Mouse (Mus musculus) liver, embryonic 12.5 days (tissue): ENCODE data around the gene Kcnj14. TPM values are rescaled to one million over a fixed set of nuclear protein-coding genes. Genes with fewer than 3 reads are reported as not detected.

ENCODE experiments used
- ATAC-seq: fragments of 200-750 bp; cut with Nextera tagmentation; 2 replicates; pipeline ENCODE4 v1.8.0; 2017; ENCODE audit warnings: moderate number of reproducible peaks, mild to moderate bottlenecking, moderate library complexity
- H3K27ac ChIP-seq: fragments of 300-500 bp; sonication (generic); 2 replicates; pipeline ENCODE4 v1.5.1; 2016; ENCODE audit warnings: mild to moderate bottlenecking
- H3K27me3 ChIP-seq: fragments of 300-500 bp; sonication (generic); replicated peaks from 2 replicates; pipeline ENCODE4 v1.6.1; 2016; ENCODE audit warnings: mild to moderate bottlenecking, moderate library complexity
- H3K36me3 ChIP-seq: fragments of 300-500 bp; sonication (generic); 2 replicates; pipeline ENCODE4 v1.6.1; 2016; ENCODE audit warnings: mild to moderate bottlenecking, moderate library complexity
- H3K4me1 ChIP-seq: fragments of 300-500 bp; sonication (generic); 2 replicates; pipeline ENCODE4 v1.6.1; 2016
- H3K4me2 ChIP-seq: fragments of 300-500 bp; sonication (generic); 2 replicates; pipeline ENCODE4 v1.6.1; 2016; ENCODE audit warnings: mild to moderate bottlenecking, moderate library complexity
- H3K4me3 ChIP-seq: fragments of 300-500 bp; sonication (generic); 2 replicates; pipeline ENCODE4 v1.5.1; 2016; ENCODE audit warnings: mild to moderate bottlenecking, moderate library complexity
- H3K9ac ChIP-seq: fragments of 300-500 bp; sonication (generic); 2 replicates; pipeline ENCODE4 v1.6.1; 2016; ENCODE audit warnings: mild to moderate bottlenecking, moderate library complexity
- H3K9me3 ChIP-seq: fragments of 300-500 bp; sonication (generic); replicated peaks from 2 replicates; pipeline ENCODE4 v1.6.1; 2016; ENCODE audit warnings: mild to moderate bottlenecking, moderate library complexity
- WGBS: fragments of 180-500 bp; shearing (Covaris S2); methylation state at CpG from one replicate; pipeline ENCODE4 v1.1.7; 2016; ENCODE audit not compliant: insufficient replicate concordance; 5-methylcytosine and 5-hydroxymethylcytosine counted together
- polyA plus RNA-seq: library from polyadenylated mRNA; unstranded; fragments of >200 nt; fragmentation: Nextera tagmentation; extraction: Ambion mirVana; gene quantifications from 2 replicates; pipeline ENCODE4 v1.2.1, GENCODE M21; 2016

The Kcnj14 gene
- polyA plus RNA-seq, 1 experiment from 2014 or later: 0.27 TPM

DNA sequence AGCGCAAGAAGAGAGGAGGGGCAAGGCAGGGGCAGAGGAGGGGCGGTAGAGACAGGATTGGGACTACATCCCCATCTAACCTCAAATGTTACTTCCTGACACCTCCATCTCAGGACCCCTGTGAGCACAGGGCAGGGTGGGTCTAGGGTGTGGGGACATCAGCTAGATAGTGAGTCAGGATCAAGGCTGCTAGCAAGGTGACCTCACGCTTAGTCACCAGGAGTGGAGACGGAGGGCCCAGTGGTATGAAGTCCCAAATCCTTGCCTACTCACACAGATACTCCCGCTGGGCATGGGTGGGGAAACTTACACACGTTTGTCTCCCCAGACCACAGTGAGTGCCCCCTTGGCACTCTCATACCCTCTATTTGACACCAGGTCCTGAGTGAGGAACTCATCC lies 22.0 kb downstream of the Kcnj14 start:
- H3K4me2 ChIP-seq: no peak overlapping the region
- peaks cover 12% of the 10 kb centered on the region for H3K36me3 ChIP-seq
- 68% methylated on average over 5 of the region's 6 CpGs for WGBS
- H3K4me1 ChIP-seq: peaks cover 31% of the 10 kb centered on the region
- no peak overlapping the region for H3K4me3 ChIP-seq
- H3K27me3 ChIP-seq: peaks cover 35% of the 10 kb centered on the region
- H3K27ac ChIP-seq: no peak overlapping the region
- H3K9ac ChIP-seq: no peak overlapping the region
- ATAC-seq: no peak
- no peaks in the 10 kb centered on the region for H3K9me3 ChIP-seq

DNA sequence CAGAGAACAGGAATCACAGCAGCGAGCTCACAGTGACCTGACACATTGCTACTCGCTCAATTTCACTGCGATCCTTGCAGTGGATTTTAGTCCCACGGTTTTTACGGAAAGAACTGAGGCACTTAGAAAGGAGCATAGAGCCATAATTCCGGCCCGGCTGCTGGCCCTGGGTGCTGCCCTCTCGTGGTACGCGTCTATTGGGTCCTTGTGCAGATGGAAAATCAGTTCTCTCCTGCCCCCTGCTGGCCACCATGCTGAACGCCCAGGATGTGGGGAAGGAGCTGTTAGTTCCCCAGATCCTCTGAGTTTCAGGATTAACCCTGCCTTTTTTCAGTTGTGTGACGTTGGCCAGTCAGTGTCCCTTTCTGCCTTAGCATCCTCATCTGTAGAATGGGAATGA lies 23.2 kb downstream of the Kcnj14 start:
- H3K4me2 ChIP-seq: peak overlapping the region; percentile 73
- peak overlapping the region; percentile 32; the same call in 1 of the 2 replicates for H3K9ac ChIP-seq
- 0 out of 2 replicates have a peak, but pooled peaks cover under 1% of the 10 kb centered on the region for H3K36me3 ChIP-seq
- 1% methylated on average over 12 of the region's 12 CpGs for WGBS
- peaks cover 43% of the 10 kb centered on the region for H3K4me1 ChIP-seq
- H3K27ac ChIP-seq: no peak overlapping the region
- H3K27me3 ChIP-seq: peaks cover 47% of the 10 kb centered on the region
- H3K4me3 ChIP-seq: peak overlapping the region; percentile 43
- no peaks in the 10 kb centered on the region for H3K9me3 ChIP-seq
- peak; percentile 27; the same call in 1 of the 2 replicates for ATAC-seq

GRCm38 (mm10) chr7:45800546-45801204 lies 23.9 kb downstream of the Kcnj14 start:
- no peak overlapping the region for H3K27ac ChIP-seq
- 3% methylated on average over 22 of the region's 25 CpGs for WGBS
- ATAC-seq: peak; percentile 62
- no peaks in the 10 kb centered on the region for H3K9me3 ChIP-seq
- no peaks in the 10 kb centered on the region for H3K36me3 ChIP-seq
- H3K9ac ChIP-seq: peak overlapping the region; percentile 32
- H3K4me3 ChIP-seq: peak overlapping the region; percentile 43
- H3K4me1 ChIP-seq: peaks cover 49% of the 10 kb centered on the region
- peak overlapping the region; percentile 73 for H3K4me2 ChIP-seq
- peaks cover 54% of the 10 kb centered on the region for H3K27me3 ChIP-seq

- WGBS: 30% methylated on average over 7 of the region's 7 CpGs
Measured at GRCm38 (mm10) chr7:45800001-45800400, 24.6 kb downstream of the Kcnj14 start.

DNA sequence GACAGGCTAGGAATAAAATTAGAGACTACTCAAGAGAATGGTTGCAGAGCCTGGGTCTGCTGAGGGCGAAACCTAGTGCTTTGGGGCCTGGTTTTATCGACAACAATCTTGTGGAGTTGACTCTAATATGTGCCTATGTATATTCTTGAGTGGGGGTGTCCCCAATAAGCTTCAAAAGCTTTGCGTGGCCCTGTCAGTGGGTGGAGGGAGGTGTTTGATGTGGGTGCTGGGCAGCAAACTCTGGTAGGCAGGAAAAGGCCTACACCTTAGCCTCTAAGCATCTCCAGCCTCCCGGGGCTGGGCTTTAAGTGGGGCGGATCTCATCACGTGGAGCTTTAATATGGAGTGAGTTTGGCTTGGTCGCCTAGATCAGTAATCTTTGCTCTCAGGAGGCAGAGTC lies 25.7 kb downstream of the Kcnj14 start:
- 42% methylated on average over 7 of the region's 7 CpGs for WGBS
- Histone ChIP-seq H3K4me2 (peak overlapping the region; percentile 84), H3K4me1 (peaks cover 50% of the 10 kb centered on the region), H3K9me3 (no peaks in the 10 kb centered on the region), H3K27me3 (peaks cover 71% of the 10 kb centered on the region), H3K36me3 (no peaks in the 10 kb centered on the region), H3K9ac (no peak overlapping the region), H3K27ac (no peak overlapping the region), H3K4me3 (peak overlapping the region; percentile 57; the same call in 1 of the 2 replicates)
- no peak for ATAC-seq

More at GRCm38 (mm10) chr7:45800001-45800400, 24.6 kb downstream of the Kcnj14 start:
- Histone ChIP-seq H3K27me3 (peaks cover 60% of the 10 kb centered on the region), H3K4me1 (peaks cover 50% of the 10 kb centered on the region), H3K9ac (no peak overlapping the region), H3K4me3 (peak overlapping the region; percentile 43), H3K4me2 (peak overlapping the region; percentile 73), H3K9me3 (no peaks in the 10 kb centered on the region), H3K36me3 (no peaks in the 10 kb centered on the region), H3K27ac (no peak overlapping the region)
- no peak for ATAC-seq

- peak overlapping the region; percentile 57 for H3K4me3 ChIP-seq
- H3K27ac ChIP-seq: no peak overlapping the region
- H3K36me3 ChIP-seq: no peaks in the 10 kb centered on the region
- peak overlapping the region; percentile 84 for H3K4me2 ChIP-seq
- H3K27me3 ChIP-seq: peaks cover 76% of the 10 kb centered on the region
- no peak for ATAC-seq
- WGBS: 2% methylated on average over 19 of the region's 19 CpGs
- no peaks in the 10 kb centered on the region for H3K9me3 ChIP-seq
- peak overlapping the region; percentile 49 for H3K9ac ChIP-seq
- H3K4me1 ChIP-seq: peaks cover 50% of the 10 kb centered on the region
Measured at GRCm38 (mm10) chr7:45798511-45798836, 26.1 kb downstream of the Kcnj14 start.

- 3% methylated on average over 58 of the region's 60 CpGs for WGBS
- H3K27me3 ChIP-seq: peaks cover 82% of the 10 kb centered on the region
- H3K27ac ChIP-seq: peak overlapping the region; percentile 60; the same call in 1 of the 2 replicates
- ATAC-seq: no peak
- H3K36me3 ChIP-seq: no peaks in the 10 kb centered on the region
- H3K9ac ChIP-seq: peak overlapping the region; percentile 52
- peak overlapping the region; percentile 57 for H3K4me3 ChIP-seq
- H3K4me2 ChIP-seq: peak overlapping the region; percentile 84
- no peaks in the 10 kb centered on the region for H3K9me3 ChIP-seq
- H3K4me1 ChIP-seq: peaks cover 50% of the 10 kb centered on the region
Measured at GRCm38 (mm10) chr7:45797661-45798510, 26.7 kb downstream of the Kcnj14 start.

DNA sequence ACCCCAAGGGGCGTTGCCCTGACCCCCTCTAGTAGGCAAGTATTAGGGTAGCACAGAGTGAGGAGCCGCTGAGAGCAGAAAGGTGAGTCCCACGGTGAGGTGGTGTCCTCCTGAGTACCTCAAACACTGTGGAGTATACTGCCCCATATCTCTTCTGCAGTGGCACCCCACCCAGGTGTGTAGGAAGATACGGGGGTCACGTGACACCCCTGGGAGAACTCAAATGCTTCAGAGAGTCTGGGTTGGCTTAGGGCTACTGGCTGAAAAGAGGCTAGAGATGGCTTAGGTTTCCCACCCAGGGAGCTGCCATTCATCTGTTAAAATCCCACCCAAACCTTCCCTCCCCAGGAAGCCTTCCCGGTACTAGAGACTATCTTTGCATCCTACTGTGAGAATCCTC lies 27.6 kb downstream of the Kcnj14 start:
- peak overlapping the region; percentile 60; the same call in 1 of the 2 replicates for H3K27ac ChIP-seq
- 27% methylated on average over 6 of the region's 6 CpGs for WGBS
- peak overlapping the region; percentile 84 for H3K4me2 ChIP-seq
- H3K9me3 ChIP-seq: no peaks in the 10 kb centered on the region
- peaks cover 50% of the 10 kb centered on the region for H3K4me1 ChIP-seq
- H3K4me3 ChIP-seq: peak overlapping the region; percentile 57
- peak; percentile 83 for ATAC-seq
- no peaks in the 10 kb centered on the region for H3K36me3 ChIP-seq
- peak overlapping the region; percentile 52 for H3K9ac ChIP-seq
- H3K27me3 ChIP-seq: peaks cover 91% of the 10 kb centered on the region

- no peak for ATAC-seq
- Histone ChIP-seq H3K27me3 (peaks cover 99% of the 10 kb centered on the region), H3K4me2 (no peak overlapping the region), H3K9ac (no peak overlapping the region), H3K4me3 (no peak overlapping the region), H3K9me3 (no peaks in the 10 kb centered on the region), H3K36me3 (no peaks in the 10 kb centered on the region), H3K27ac (no peak overlapping the region), H3K4me1 (peaks cover 37% of the 10 kb centered on the region)
- 83% methylated on average over 29 of the region's 29 CpGs for WGBS
Measured at GRCm38 (mm10) chr7:45794971-45795370, 29.6 kb downstream of the Kcnj14 start.

GRCm38 (mm10) chr7:45793969-45794585 lies 30.5 kb downstream of the Kcnj14 start:
- Histone ChIP-seq H3K27me3 (peaks cover 99% of the 10 kb centered on the region), H3K4me3 (no peak overlapping the region), H3K4me2 (no peak overlapping the region), H3K9me3 (no peaks in the 10 kb centered on the region), H3K36me3 (no peaks in the 10 kb centered on the region), H3K27ac (no peak overlapping the region), H3K4me1 (peaks cover 34% of the 10 kb centered on the region), H3K9ac (no peak overlapping the region)
- 64% methylated on average over 41 of the region's 44 CpGs for WGBS
- no peak for ATAC-seq

- peaks cover 26% of the 10 kb centered on the region for H3K4me1 ChIP-seq
- H3K36me3 ChIP-seq: no peaks in the 10 kb centered on the region
- H3K27ac ChIP-seq: no peak overlapping the region
- no peak overlapping the region for H3K4me3 ChIP-seq
- no peaks in the 10 kb centered on the region for H3K9me3 ChIP-seq
- no peak for ATAC-seq
- no peak overlapping the region for H3K4me2 ChIP-seq
- 47% methylated on average over 24 of the region's 24 CpGs for WGBS
- H3K9ac ChIP-seq: no peak overlapping the region
- H3K27me3 ChIP-seq: peaks cover 99% of the 10 kb centered on the region
Measured at GRCm38 (mm10) chr7:45793240-45793639, 31.3 kb downstream of the Kcnj14 start.
